Mouse (Mus musculus) testis, adult 10 weeks (tissue): Measurements from ENCODE around the gene Traf6. TPM values are rescaled to one million over a fixed set of nuclear protein-coding genes. Genes with fewer than 3 reads are reported as not detected.

Experiments used
- polyA plus RNA-seq: library from polyadenylated mRNA; stranded (reverse); fragments of 350-450 nt; fragmentation: Illumina TruSeq; extraction: RNeasy Lipid Tissue Mini Kit (QIAGEN cat#74804); gene quantifications from one replicate; pipeline ENCODE4 v1.2.3, GENCODE M21; 2014; ENCODE audit warnings: low read depth, low replicate concordance

The Traf6 gene
- 4.2 TPM for polyA plus RNA-seq

GRCm38 (mm10) chr2:101678236-101679021 lies at the start of gene Traf6:
TSS of gene Traf6 (plus strand) at chr2:101678429.

GRCm38 (mm10) chr2:101649114-101649671 lies 29.0 kb upstream of the Traf6 start, which contains the start of the genes Rag1 and B230118H07Rik:
TSS of gene Rag1 (minus strand) at chr2:101649501.
TSS of gene B230118H07Rik (minus strand) at chr2:101649532.

Other genes starting within 250 kb of the Traf6 start
- 2.5 TPM for gene Rag2, start 53.7 kb upstream of the Traf6 start, polyA plus RNA-seq
- 0.43 TPM for gene Rag1, start 28.9 kb upstream of the Traf6 start, polyA plus RNA-seq
- 525 TPM for gene B230118H07Rik, start 28.9 kb upstream of the Traf6 start, polyA plus RNA-seq
- gene Prr5l, start 204.6 kb downstream of the Traf6 start, polyA plus RNA-seq: 0.70 TPM
- gene Commd9, start 207.8 kb downstream of the Traf6 start, polyA plus RNA-seq: 0.90 TPM